Mouse (Mus musculus) stomach, embryonic 16.5 days (tissue): ENCODE data around the gene Unc93b1. TPM values are rescaled to one million over a fixed set of nuclear protein-coding genes. Genes with fewer than 3 reads are reported as not detected.

ENCODE experiments used
- ATAC-seq: fragments of 200-750 bp; cut with Nextera tagmentation; 2 replicates; pipeline ENCODE4 v1.8.0; 2017; ENCODE audit warnings: moderate number of reproducible peaks, moderate TSS enrichment; ENCODE audit not compliant: insufficient read depth, low FRiP score
- H3K27ac ChIP-seq: fragments of 300-500 bp; sonication (generic); 2 replicates; pipeline ENCODE4 v1.5.1; 2014; ENCODE audit warnings: low read length
- H3K27me3 ChIP-seq: fragments of 300-500 bp; sonication (generic); 2 replicates; pipeline ENCODE4 v1.6.1; 2014; ENCODE audit warnings: low read length, control low read depth, mixed read lengths; ENCODE audit not compliant: control insufficient read depth, insufficient read depth
- H3K36me3 ChIP-seq: fragments of 300-500 bp; sonication (generic); 2 replicates; pipeline ENCODE4 v1.6.1; 2014; ENCODE audit warnings: low read length; ENCODE audit not compliant: control insufficient read depth, insufficient read depth
- H3K4me1 ChIP-seq: fragments of 300-500 bp; sonication (generic); 2 replicates; pipeline ENCODE4 v1.6.1; 2014; ENCODE audit warnings: low read length, control low read depth, mixed read lengths; ENCODE audit not compliant: control insufficient read depth, insufficient read depth
- H3K4me2 ChIP-seq: fragments of 300-500 bp; sonication (generic); 2 replicates; pipeline ENCODE4 v1.6.1; 2014; ENCODE audit warnings: low read depth, low read length, mixed read lengths
- H3K4me3 ChIP-seq: fragments of 300-500 bp; sonication (generic); replicated peaks from 2 replicates; pipeline ENCODE4 v1.5.1; 2014; ENCODE audit warnings: mild to moderate bottlenecking, low read length
- H3K9ac ChIP-seq: fragments of 300-500 bp; sonication (generic); 2 replicates; pipeline ENCODE4 v1.6.1; 2014; ENCODE audit warnings: low read length
- H3K9me3 ChIP-seq: fragments of 300-500 bp; sonication (generic); replicated peaks from 2 replicates; pipeline ENCODE4 v1.6.1; 2016; ENCODE audit warnings: low read length, control low read depth; ENCODE audit not compliant: control insufficient read depth
- WGBS: fragments of 180-500 bp; shearing (Covaris S2); extraction: QIAGEN DNeasy Blood & Tissue Kit; methylation state at CpG from one replicate; pipeline ENCODE4 v1.1.7; 2014; 5-methylcytosine and 5-hydroxymethylcytosine counted together
- polyA plus RNA-seq: library from polyadenylated mRNA; unstranded; fragments of >200 nt; fragmentation: Nextera tagmentation; extraction: Ambion mirVana; gene quantifications from 2 replicates; pipeline ENCODE4 v1.2.1, GENCODE M21; 2015

The Unc93b1 gene
- polyA plus RNA-seq, 1 experiment from 2014 or later: 29.9 TPM

GRCm38 (mm10) chr19:3899618-3900017, 35.4 kb upstream of the Unc93b1 start:
- Histone ChIP-seq H3K9me3 (no peaks in the 10 kb centered on the region), H3K4me3 (no peak overlapping the region), H3K36me3 (peaks cover 41% of the 10 kb centered on the region), H3K4me1 (peaks cover 3% of the 10 kb centered on the region; the same call in 1 of the 2 replicates), H3K9ac (no peak overlapping the region), H3K27ac (no peak overlapping the region), H3K27me3 (no peaks in the 10 kb centered on the region), H3K4me2 (no peak overlapping the region)
- no peak for ATAC-seq
- 87% methylated on average over 4 of the region's 4 CpGs for WGBS

DNA sequence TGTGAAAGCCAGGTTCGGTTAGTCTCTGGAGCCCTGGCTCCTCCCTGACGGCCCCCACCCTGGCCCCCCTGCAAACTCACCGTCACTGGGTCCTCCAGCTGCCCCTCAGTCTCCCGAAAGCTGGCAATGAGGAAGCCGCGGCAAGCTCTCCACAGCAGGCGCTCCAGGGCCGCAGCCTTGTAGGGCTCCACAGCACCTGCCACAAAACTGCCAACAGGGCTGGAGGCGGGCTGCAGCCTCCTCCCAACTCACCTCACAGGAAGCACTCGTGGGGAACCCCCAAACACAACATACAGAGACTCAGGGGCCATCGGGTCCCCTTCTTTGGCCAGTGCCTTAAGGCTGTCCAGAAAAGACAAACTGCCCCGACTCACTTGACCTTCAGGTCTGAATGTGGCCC, 32.0 kb upstream of the Unc93b1 start:
- 75% methylated on average over 12 of the region's 12 CpGs for WGBS
- Histone ChIP-seq H3K9ac (no peak overlapping the region), H3K27ac (no peak overlapping the region), H3K4me1 (peaks cover 24% of the 10 kb centered on the region), H3K4me2 (no peak overlapping the region), H3K27me3 (no peaks in the 10 kb centered on the region), H3K4me3 (no peak overlapping the region), H3K36me3 (peaks cover 24% of the 10 kb centered on the region), H3K9me3 (no peaks in the 10 kb centered on the region)
- no peak for ATAC-seq

GRCm38 (mm10) chr19:3903648-3904362, 31.2 kb upstream of the Unc93b1 start:
- H3K27me3 ChIP-seq: no peaks in the 10 kb centered on the region
- no peak overlapping the region for H3K4me3 ChIP-seq
- no peaks in the 10 kb centered on the region for H3K9me3 ChIP-seq
- no peak overlapping the region for H3K27ac ChIP-seq
- H3K4me2 ChIP-seq: no peak overlapping the region
- H3K9ac ChIP-seq: no peak overlapping the region; the same call in 1 of the 2 replicates
- H3K36me3 ChIP-seq: peaks cover 22% of the 10 kb centered on the region
- 74% methylated on average over 25 of the region's 25 CpGs for WGBS
- peaks cover 25% of the 10 kb centered on the region for H3K4me1 ChIP-seq
- ATAC-seq: no peak

- no peaks in the 10 kb centered on the region for H3K27me3 ChIP-seq
- no peaks in the 10 kb centered on the region for H3K9me3 ChIP-seq
- peaks cover 25% of the 10 kb centered on the region for H3K4me1 ChIP-seq
- 0 out of 2 replicates have a peak overlapping the region, but pooled peaks have one; percentile 73 for H3K4me2 ChIP-seq
- 62% methylated on average over 10 of the region's 10 CpGs for WGBS
- no peak overlapping the region for H3K4me3 ChIP-seq
- no peak overlapping the region for H3K27ac ChIP-seq
- no peak overlapping the region; the same call in 1 of the 2 replicates for H3K9ac ChIP-seq
- H3K36me3 ChIP-seq: peaks cover 27% of the 10 kb centered on the region
- ATAC-seq: no peak
These were observed 30.7 kb upstream of the Unc93b1 start for GRCm38 (mm10) chr19:3904363-3904675.

DNA sequence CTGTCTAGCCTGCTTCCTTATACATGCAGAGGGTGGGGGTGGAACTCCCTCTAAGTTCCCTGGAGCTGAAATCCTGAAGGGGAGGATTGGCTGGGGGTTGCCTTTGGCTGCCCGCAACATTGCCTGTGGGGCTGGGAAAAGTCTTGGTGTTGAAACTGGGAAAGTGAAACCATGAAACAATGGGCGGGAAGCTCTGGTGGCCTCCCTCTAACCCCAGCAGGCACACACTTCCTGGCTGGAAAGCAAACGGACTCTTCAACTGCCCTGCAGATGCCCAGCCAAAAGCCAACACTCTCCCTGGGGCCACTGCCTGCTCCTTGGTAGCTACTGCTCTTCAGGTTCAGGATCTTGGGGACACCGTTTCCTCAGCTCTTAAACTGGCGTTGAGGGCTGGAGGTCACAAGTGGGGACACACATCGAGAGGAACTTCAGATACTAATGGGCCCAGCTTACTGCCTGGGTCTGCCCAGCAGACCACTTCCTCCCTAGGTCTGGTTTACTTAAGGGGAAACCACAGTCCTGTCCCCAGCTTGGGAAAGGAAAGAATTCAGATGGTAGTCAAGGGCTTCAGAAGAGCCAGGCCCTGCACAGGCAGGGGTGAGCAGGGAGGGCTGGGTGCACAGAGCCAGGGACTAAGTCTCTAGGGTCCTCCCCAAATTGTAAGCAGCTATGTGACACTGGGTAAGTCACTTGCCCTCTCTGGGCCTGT, 29.6 kb upstream of the Unc93b1 start:
- Histone ChIP-seq H3K9me3 (no peaks in the 10 kb centered on the region), H3K9ac (peak overlapping the region; percentile 68), H3K4me1 (peaks cover 25% of the 10 kb centered on the region), H3K27me3 (no peaks in the 10 kb centered on the region), H3K27ac (peak overlapping the region; percentile 84), H3K4me3 (peak overlapping the region; percentile 85), H3K36me3 (peaks cover 24% of the 10 kb centered on the region), H3K4me2 (peak overlapping the region; percentile 73)
- peak; percentile 12; the same call in 1 of the 2 replicates for ATAC-seq
- WGBS: 28% methylated on average over 6 of the region's 6 CpGs

DNA sequence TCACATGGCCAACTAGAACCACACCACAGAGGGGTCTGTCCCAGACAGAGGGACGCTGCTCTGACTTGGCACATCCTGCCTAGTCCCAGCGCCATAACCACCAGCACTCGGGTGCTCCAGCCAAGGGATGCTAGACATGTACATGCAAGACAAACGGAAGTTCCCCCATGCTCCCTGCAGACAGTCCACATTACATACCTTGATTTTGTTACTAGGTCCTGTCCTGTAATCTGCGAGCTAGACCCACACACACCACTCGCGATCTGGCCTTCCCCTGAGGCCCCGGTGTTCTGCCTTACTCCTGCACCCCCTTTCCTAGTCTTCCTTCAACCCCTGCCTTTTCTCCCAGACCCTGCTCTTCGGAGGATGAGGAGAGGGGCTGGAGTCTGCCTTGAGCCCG, 28.7 kb upstream of the Unc93b1 start:
- no peak for ATAC-seq
- H3K9me3 ChIP-seq: no peaks in the 10 kb centered on the region
- WGBS: 22% methylated on average over 10 of the region's 10 CpGs

GRCm38 (mm10) chr19:3906795-3907786, 27.9 kb upstream of the Unc93b1 start, which contains the start of gene Tcirg1:
Tcirg1 (minus strand) TSS chr19:3907133.
- H3K27me3 ChIP-seq: no peaks in the 10 kb centered on the region
- H3K4me1 ChIP-seq: peaks cover 34% of the 10 kb centered on the region
- H3K27ac ChIP-seq: peak within 1 kb of the TSS; percentile 84
- peak within 1 kb of the TSS; percentile 73 for H3K4me2 ChIP-seq
- H3K36me3 ChIP-seq: peaks cover 26% of the 10 kb centered on the region
- H3K9me3 ChIP-seq: no peaks in the 10 kb centered on the region
- ATAC-seq: peak; percentile 91
- 3% methylated on average over 36 of the region's 36 CpGs for WGBS
- H3K9ac ChIP-seq: peak within 1 kb of the TSS; percentile 91
- H3K4me3 ChIP-seq: peak within 1 kb of the TSS; percentile 85

More for the DNA sequence above, 28.7 kb upstream of the Unc93b1 start:
- Histone ChIP-seq H3K4me2 (peak overlapping the region; percentile 73), H3K27me3 (no peaks in the 10 kb centered on the region), H3K4me3 (peak overlapping the region; percentile 85), H3K27ac (peak overlapping the region; percentile 83), H3K4me1 (peaks cover 26% of the 10 kb centered on the region), H3K36me3 (peaks cover 27% of the 10 kb centered on the region), H3K9ac (peak overlapping the region; percentile 91)

DNA sequence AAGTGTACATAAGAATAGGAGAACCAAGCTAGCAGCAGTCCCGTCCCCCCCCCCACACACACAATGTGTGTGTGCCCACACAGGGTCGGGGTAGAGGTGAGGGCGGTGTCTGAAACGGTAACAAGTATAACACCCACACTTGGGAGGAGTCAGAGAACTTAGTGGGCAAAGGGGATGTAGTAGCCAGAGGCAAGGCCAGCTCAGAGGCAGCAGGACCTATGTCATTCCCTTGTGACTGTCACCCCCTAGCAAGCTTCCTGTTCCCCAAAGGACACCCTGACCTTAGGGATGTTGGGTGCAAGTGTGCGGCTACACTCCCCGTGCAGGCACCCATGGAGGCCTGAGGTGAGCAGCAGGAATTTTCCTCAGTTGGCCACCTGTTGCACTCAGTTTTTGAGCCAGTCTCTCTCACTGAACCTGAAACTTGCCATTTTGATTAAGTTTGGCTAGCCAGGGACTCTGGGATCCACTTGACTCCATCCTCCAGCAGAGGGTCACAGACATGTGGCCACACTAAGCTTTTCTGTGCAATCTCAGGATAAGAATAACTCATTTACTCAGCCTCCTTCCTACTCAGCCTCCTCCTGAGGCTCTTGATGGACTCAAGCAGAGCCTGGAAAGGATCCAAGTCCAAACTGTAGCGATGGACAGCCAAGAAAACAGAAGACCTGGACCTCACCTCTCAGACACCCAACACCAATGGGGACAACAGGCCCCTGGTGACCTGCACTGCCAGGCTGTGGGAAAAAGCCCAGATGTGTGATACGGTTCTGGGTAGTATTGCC, 26.9 kb upstream of the Unc93b1 start:
- no peak for ATAC-seq
- WGBS: 72% methylated on average over 8 of the region's 8 CpGs
- peaks cover 22% of the 10 kb centered on the region for H3K36me3 ChIP-seq
- H3K4me2 ChIP-seq: peak overlapping the region; percentile 73
- peak overlapping the region; percentile 85; the same call in 1 of the 2 replicates for H3K4me3 ChIP-seq
- peak overlapping the region; percentile 75; the same call in 1 of the 2 replicates for H3K27ac ChIP-seq
- H3K9ac ChIP-seq: peak overlapping the region; percentile 91
- H3K9me3 ChIP-seq: no peaks in the 10 kb centered on the region
- no peaks in the 10 kb centered on the region for H3K27me3 ChIP-seq
- peaks cover 35% of the 10 kb centered on the region for H3K4me1 ChIP-seq
